Mouse (Mus musculus) granulocyte monocyte progenitor cell, adult 5-6 weeks (primary cell): ENCODE data around the gene Nod1. TPM values are rescaled to one million over a fixed set of nuclear protein-coding genes. Genes with fewer than 3 reads are reported as not detected.

Source experiments
- ATAC-seq: replicated peaks from 2 replicates; pipeline ENCODE4 v1.8.0; 2016; ENCODE audit warnings: mild to moderate bottlenecking, moderate TSS enrichment, inconsistent platforms; ENCODE audit not compliant: poor library complexity, severe bottlenecking
- total RNA-seq, 2 experiments: library from RNA; stranded (forward) in 1 of 2; stranded (reverse) in 1 of 2; fragments of 200-712, 200-1000 nt in 1 of 2; fragments of >200 nt in 1 of 2; fragmentation: Nextera tagmentation in 1 of 2; gene quantifications; 2 replicates each; pipeline ENCODE4 v1.2.3; 2014 to 2017

Gene Nod1
- total RNA-seq, 2 experiments from 2014 or later: 5.5 to 7.8 TPM

DNA sequence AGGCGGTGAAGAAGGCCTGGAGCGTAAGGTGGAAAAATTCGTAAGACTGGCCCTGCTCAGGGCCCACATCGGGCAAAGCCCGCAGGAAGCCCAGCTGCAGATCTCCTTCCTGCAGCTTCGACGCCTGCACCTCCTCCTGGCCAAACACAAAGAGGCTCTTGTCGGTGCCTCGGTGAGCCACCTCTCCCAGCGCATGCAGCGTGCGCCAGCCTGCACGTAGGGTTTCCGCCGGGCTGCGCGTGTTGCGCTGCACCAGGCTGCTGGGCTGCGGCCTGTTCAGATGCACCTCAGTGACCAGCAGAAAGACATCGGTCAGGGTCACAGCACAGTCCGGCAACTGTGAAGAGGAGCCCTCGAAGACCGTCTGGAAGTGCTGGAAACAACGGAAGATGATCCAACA, 28.7 kb downstream of the Nod1 start:
- no peak for ATAC-seq

DNA sequence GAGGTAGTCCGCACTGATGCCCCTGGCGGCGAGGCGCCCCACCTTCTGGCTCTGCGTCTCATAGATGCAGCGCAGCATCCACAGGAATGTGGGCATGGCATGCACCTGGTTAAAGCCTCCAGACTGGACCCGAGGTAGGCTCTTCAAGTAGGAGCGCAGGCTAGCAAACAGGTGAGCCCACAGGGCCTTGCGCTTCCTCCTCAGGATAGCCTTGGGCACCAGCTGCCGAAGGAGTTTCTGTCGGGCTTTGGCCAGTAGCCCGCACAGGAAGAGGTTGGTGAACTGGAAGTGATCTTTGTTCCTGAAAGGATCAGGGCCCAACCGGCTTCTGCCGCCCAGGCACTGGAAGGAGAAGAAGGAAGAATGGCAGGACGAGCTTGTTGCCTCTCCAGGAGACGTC, 29.1 kb downstream of the Nod1 start:
- no peak for ATAC-seq

DNA sequence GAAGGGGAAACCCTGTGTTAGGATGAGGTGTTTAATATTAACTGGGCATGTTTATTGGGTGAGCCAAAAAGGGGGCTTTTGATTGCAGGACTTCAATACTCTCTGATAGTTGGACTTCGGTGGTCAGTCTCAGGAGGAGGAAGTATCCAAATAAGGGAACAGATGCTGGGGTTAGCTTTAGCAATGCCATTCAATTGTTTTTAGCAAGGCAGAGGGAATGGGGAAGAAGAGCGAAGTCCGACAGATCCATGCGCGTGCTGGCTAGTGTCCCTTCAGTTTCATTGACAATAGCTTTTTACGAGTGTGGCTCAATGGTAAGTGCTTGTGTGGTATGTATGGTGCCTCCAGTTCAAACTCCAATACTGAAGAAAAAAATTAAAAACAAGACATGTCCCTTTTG, 31.3 kb downstream of the Nod1 start:
- peak; percentile 50 for ATAC-seq

DNA sequence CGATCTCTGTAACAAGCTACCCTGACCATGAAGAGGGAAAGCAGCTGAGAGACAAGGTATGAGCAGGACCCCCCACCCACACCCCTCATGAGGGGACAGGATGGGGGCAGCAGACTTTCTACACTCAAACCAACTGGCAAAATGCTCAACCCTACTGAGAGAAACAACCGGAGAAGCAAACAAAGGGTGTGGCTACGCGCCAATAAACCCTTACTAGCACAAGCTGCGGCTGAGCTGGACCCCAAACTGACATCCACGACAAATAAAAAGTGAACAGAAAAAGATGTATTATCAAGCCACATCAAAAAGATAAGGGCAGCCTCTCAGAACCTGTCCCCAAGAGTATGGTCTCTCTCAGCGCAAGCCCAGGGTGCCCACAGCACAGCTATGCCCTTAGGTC, 32.3 kb downstream of the Nod1 start:
- ATAC-seq: no peak

DNA sequence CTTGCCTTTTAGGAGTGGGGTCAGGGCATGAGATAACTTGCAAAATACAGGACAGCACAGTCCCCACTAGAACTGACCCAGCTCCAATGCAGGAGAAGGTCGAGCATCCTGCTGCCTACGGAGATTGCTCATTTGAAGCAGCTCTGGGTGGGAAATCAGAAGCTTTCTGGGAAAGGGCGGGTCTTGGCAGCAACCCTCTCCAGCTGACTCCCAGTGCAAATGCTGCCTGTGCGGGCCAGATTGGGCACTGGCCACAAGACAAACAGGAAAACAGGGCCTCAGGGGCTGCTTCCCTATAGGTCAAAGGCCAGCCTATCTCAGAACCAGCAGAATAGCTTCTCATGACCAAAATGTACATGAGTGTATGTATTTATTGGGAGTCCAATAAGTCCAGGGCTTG, 32.8 kb downstream of the Nod1 start:
- peak; percentile 19; the same call in 1 of the 2 replicates for ATAC-seq

DNA sequence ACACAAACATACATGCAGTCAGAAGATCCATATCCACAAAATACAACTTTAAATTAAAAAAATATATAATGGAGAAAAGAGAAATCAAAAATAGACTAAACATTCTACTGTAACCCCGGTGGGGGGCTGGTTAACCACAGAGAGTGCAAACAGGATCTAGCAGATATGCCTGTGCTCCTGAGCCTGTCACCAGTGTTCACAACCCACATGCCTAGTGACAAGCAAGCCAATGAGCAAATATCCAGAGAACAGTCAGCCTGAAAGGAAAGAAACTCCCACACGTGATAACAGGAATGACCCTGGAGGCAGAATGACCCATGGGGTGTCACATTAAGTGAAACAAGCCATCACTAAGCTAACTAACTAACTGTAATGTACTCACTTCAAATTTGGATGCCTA, 35.9 kb downstream of the Nod1 start:
- 0 out of 2 replicates have a peak, but pooled peaks have one; percentile 24 for ATAC-seq

DNA sequence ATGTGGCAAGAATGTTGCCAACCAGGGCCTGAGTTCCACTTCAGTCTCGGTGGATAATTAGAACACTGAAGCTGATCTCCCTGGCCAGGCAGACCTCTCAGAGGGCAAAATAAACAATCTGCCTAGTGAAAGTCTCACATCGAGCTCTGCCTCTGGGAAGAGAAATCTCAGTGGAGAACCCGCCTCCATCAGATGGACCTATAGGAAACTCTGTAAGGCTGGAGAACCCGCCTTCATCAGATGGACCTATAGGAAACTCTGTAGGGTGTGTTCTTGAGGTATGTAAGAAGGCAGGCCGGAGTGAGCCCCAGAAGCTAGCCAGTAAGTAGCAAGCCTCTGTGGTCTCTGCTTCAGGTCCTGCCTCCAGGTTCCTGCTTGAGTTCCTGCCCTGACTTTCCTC, 37.5 kb downstream of the Nod1 start:
- no peak for ATAC-seq

DNA sequence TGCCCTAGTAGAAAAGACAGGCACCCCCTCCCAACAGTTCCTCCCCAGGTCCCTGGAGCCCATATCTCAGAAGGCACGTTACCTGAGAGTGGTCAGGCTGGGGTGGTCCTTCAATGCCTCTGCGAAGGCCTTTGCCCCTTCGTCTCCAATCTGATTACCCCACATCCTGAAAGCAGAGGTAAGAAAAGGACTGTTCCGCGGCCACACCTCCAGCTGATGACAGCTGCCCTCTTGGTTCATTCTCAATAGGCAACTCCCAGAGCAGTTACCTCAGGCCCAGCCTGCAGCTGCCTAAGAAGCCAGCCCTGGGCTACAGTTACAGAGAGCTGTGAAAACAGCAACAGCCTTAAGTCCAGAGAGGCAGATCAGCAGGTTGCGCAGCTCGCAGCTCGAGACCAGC, 38.1 kb downstream of the Nod1 start:
- ATAC-seq: peak; percentile 70

DNA sequence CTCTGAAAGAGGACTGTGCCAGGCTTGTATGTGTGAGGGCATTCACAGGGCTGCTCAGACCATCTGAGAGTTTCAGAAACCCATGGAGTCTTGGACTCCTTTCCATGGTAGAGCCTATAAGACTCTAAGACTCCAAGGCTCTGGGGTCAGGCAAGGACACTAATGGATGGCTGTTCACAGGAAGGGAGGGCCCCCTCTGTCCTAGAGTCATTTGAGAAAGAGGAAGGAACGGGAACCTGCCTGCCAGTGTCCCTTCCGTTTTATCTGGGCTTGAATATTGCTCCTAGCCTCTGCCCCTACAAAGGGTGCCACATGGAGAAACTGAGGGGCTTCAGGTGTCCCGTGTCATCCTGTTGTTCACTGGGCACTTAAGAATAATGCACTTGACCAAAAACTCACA, 38.5 kb downstream of the Nod1 start:
- peak; percentile 83 for ATAC-seq

DNA sequence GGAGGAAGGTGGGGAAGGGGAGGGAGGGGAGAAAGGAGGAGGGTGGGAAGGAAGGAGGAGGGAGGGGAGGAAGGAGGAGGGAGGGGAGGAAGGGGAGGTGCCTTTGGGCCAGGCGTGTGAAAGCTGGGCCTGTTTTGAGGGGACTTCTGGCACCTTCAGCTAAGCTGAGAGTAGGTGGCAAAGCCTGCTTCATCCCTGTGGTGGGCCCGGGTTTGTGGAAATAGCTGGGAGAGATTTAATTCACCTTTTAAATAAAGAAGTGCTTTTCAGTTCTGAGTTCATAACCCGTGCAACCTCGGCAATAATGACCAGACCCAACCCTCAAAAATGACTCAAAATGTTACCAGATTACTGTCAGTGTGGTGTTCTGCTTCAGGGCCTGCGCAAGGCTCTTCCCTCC, 39.2 kb downstream of the Nod1 start:
- ATAC-seq: no peak

DNA sequence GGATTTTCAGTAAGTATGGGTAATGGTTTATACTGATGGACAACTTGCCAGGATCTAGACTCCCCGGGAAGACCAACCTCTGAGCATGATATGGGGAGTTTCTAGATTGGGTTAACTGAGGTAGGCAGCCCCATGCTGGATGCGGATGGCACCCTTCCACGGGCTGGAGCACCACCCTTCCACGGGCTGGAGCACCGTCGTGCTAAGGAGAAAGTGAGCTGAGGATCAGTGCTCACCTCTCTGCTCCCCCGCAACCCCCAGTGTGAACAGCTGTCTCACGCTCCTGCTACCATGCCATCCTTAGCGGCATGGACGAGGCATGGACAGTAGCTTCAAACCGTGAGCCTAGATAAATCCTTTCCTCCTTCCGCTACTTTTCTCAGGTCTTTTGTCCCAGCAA, 39.9 kb downstream of the Nod1 start:
- no peak for ATAC-seq

DNA sequence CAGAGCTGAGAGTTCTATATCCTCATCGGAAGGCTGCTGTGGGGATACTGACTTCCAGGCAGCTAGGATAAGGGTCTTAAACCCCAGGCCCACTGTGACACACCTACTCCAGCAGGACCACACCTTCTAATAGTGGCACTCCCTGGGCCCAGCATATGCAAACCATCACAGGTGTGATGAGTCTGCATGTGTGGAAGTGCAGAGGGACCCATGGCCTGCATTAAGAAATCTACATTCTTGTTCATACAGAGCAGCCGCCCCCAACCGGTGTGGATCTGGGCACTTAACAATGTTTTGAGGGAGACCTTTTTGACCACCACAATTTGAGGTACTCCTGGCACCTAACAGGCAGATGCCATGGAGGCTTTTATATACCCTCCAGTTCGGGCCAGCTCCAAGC, 40.8 kb downstream of the Nod1 start:
- no peak for ATAC-seq

DNA sequence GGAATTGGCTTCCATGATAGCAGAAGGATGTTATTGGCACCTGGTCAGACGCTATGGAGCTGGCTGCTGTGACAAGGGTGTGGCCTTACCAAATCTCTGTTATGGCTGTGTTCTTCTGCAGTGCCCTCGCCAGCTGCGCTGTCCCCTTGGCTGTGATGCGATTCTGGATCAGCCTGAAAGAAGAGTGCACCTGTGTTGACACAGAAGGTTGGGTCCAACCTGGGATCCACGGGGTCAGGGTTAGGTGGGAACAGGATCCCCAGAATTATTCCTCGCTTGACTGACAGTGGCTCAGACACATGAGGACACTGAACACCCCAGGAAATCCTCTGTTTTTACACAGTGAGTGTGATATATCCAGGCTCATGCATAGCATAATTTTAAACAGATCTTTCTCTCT, 44.5 kb downstream of the Nod1 start:
- ATAC-seq: no peak

DNA sequence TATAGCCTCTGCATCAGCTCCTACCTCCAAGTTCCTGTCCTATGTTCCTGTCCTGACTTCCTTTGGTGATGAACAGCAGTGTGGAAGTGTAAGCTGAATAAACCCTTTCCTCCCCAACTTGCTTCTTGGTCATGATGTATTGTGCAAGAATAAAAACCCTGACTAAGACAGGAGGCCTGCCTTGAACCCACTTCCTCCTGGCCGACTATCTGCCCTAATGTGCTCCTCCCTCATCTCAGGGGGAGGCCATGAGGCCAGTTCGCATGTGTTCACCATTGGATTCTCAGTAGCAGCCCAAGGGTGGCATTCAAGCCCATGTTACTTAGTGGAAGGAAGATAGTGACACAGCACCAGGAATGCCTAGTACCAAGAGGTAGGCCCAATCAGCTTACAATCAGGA, 45.5 kb downstream of the Nod1 start:
- ATAC-seq: peak; percentile 63; the same call in 1 of the 2 replicates

DNA sequence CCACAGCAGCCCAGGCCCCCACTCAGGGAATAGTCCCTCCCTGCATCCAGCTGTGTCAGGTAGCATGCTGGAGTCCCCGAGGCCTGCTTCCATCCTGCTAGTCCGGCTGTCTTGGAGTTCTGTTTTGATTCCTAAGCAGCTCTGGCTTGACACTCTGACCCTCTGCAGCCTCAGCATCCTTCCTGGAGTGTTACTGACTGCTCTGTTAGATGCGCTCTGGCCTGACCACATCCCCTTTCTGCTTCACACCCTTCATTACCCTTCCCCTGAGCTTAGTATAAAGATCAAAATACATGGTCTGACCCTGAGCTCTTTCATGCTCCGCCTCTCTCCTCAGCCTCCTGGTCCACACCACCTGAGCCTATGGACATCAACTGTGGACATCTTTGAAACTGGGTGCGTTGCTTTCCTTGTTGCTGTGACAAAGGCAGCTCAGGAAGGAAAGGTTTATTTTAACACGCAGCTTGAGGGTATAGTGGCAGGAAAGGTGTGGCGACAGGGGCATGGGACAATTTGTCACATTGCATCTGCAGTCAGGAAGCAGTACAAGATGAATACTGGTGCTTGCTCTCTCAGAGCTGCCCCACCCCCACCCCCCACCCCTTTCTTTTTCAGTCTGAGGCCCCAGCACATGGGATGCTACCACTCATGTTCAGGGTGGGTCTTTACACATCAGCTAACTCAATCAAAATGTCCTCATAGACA, 46.5 kb downstream of the Nod1 start:
- peak; percentile 78 for ATAC-seq

DNA sequence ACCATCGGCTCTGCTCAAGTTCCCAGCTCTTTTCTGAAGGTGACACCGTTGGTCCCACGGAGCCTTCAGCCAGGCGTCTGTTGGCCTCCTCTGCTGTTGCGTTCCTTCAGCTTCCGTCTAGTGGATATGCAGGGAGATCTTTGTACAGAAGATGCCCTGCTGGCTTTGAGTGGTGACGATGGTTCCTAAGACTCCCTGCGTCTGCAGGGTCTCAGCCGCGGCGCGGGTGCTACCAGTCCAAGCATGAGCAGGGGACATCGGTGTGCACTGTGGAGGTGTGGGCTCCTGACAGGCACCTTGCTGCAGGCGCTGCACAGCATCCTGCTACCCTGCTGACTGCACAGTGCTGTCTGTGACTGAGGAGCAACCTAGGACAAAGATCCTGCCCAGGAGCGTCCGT, 47.9 kb downstream of the Nod1 start:
- no peak for ATAC-seq

DNA sequence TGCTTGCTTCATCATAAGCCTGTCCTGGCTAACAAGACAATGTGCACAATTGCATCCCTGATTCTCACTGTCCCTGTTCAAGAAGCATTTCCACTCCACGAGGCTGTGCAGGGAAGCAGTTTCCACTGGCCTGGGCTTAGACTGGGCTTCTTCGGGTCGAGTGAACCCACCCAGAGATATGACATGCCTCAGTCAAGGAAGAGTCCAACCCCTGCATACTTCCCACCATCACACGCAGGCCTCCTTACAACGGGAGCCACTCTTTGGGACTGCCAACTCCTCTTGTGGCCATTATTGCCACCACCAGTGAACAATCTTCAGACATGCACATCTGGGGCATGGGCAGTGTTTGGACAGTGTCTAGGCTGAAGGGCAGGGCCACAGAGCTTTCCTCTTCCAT, 53.9 kb downstream of the Nod1 start:
- no peak for ATAC-seq

DNA sequence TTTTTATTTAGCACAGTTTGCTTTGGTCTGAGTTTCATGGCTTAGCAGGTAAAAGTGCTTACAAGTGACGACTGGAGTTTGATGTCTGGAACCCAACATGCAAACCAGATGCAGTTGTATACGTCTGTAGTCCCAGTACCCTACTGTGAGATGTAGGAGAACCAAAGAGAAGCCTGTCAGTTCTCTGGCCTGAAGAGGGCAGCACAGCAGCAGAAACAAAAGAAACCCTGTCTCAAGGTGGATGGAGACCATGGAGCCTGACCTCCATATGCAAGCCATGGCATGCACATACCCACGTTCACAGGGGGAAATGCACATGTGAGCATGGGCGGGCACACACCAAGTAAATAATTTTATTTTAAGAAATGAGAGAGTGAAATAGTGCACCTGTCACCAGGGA, 54.9 kb downstream of the Nod1 start:
- ATAC-seq: peak; percentile 93

DNA sequence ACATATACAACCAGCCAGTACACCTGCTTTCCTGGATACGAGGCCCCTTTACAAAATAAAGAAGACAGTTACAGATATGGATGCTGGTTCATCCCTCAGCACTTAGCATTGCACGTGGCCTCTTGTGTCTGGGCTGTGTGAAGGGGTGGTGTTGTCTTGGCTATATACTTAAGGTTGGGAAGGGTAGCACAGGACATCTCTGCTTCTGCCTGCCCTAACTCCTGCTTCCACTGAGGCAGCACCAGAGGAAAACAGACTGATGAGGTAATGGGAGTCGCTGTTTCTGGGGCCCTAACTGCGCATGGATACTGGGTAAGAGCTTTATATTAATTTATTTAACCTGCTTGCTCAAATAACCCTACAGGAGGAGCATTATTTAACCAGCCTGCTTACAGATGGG, 55.5 kb downstream of the Nod1 start:
- no peak for ATAC-seq

DNA sequence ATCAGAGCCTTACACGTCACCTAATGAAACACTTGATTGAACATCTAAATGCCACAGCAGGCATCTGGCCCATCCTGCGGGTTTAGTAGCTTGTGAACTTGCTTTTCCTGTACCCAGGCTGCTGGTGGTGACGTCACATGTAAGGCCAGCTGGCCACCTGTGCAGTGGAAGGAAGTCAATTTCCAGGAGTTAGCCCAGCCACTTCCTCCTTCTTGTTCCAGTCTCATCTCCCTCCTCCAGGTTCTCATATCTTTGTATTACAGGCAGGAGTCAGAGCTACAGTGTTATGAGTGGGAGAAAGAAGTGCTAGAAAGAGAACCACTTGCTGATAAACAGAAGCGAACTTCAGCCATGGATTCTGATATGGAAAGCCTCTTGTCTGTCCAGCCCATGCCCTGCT, 56.2 kb downstream of the Nod1 start:
- ATAC-seq: peak; percentile 76

DNA sequence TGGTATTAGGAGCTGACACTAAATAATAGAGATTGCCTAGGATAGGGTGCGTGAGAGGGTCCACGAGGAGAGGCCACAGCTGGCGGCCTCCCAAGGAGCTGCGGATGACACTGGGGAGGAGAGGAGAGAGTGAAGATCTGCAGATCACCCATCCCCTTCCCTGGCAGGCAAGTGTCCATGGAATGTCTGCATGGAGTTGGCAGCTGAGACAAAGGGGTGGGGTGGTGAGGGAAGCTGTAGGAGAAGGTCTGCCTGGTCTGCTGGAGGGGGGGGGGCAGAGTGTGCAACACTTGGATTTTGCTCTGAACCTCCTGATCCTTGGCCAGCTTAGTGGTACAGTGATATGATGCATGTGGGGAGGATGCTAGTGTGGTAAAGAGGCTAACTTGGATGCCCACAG, 57.4 kb downstream of the Nod1 start:
- no peak for ATAC-seq
